ENCODE assay signal across 29 mouse cellular contexts in the genomic region with DNA sequence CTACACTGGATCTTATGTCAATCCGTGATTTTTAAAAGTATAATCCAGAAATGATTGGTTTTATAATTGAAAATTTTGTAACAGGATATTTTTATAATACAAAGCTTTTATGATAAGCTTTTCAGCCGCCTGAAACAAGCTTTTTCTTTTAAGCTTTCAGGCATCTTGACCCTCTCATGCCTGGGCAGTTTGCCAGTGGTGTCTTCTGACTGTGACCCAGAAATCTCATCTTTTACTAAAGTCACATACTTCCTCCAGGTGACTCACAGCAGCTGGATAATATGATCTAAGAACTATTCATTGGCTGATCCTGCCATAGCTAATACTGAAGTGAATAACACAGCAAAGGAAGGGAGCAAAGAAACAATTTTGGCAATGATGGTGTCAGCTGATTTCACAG. TPM values are rescaled to one million over a fixed set of nuclear protein-coding genes. Genes with fewer than 3 reads are reported as not detected.
DNase-seq lines count a peak whose midpoint lies in the region; ATAC-seq and TF ChIP-seq lines count a peak whose summit lies in the region.
"Had no signal": no experiment of that assay in that cellular context is flagged by ENCODE, and none has a peak within 500 bp of the region (broad histone marks: within the 10 kb centered on the region; RNA-seq: fewer than 3 reads in every experiment).

No protein-coding gene starts in this region.

- no peaks in the 10 kb centered on the region for H3K4me1 ChIP-seq in testis, adult 2 months (ENCODE audit: control insufficient read depth, insufficient read depth, low read length)
- H3K4me1 ChIP-seq in lung, adult 2 months (ENCODE audit: control insufficient read depth, insufficient read depth, low read length), result no peaks in the 10 kb centered on the region
- H3K4me1 ChIP-seq: embryonic facial prominence, embryonic 15.5 days; forebrain, embryonic 12.5 days; hindbrain, embryonic 10.5 days; hindbrain, embryonic 15.5 days; kidney, embryonic 15.5 days; limb, embryonic 10.5 days; limb, embryonic 15.5 days; liver, embryonic 13.5 days; midbrain, embryonic 10.5 days; midbrain, embryonic 15.5 days had no signal

- no peaks in the 10 kb centered on the region for H3K36me3 ChIP-seq in testis, adult 2 months (ENCODE audit: control insufficient read depth, insufficient read depth, low read length)
- H3K36me3 ChIP-seq: embryonic facial prominence, embryonic 15.5 days; forebrain, embryonic 12.5 days; hindbrain, embryonic 10.5 days; hindbrain, embryonic 15.5 days; kidney, embryonic 15.5 days; limb, embryonic 10.5 days; limb, embryonic 15.5 days; liver, embryonic 13.5 days; midbrain, embryonic 10.5 days; midbrain, embryonic 15.5 days had no signal

- 55% methylated on average over 2 of the region's 2 CpGs for WGBS in lung, adult 2 months

- peak overlapping the region; percentile 44; the same call in 1 of the 2 replicates for H3K4me3 ChIP-seq in testis, adult 2 months (ENCODE audit: control insufficient read depth, low read depth, low read length)
- no peak overlapping the region for H3K4me3 ChIP-seq in lung, adult 2 months (replicated peaks; ENCODE audit: extremely low read depth, low read depth, low read length)
- H3K4me3 ChIP-seq: embryonic facial prominence, embryonic 15.5 days; forebrain, embryonic 12.5 days; hindbrain, embryonic 10.5 days; hindbrain, embryonic 15.5 days; kidney, embryonic 15.5 days; layer of hippocampus, adult 2 months; limb, embryonic 10.5 days; limb, embryonic 15.5 days; liver, embryonic 13.5 days; midbrain, embryonic 10.5 days; midbrain, embryonic 15.5 days had no signal

- DNase-seq in testis, postnatal 10 days (ENCODE audit: low spot score), result no peak
- peak; percentile 21 for DNase-seq in Muller cell, postnatal 12 days (ENCODE audit: inconsistent ontology term)
- peak; percentile 41 for DNase-seq in adrenal gland, adult 8-10 months
- peak; percentile 34 for DNase-seq in brain, adult 2 months (ENCODE audit: low read depth, low spot score)
- no peak for DNase-seq in embryo, embryonic 10 days (ENCODE audit: low spot score)
- no peak for DNase-seq in lung, adult 2 months
- DNase-seq: cerebellum, adult 8-10 months; forebrain, postnatal 0 days; heart, postnatal 14 days; kidney, adult 11 months; liver, embryonic 13.5 days; lung, adult 18-20 months; lung, postnatal 14 days; right cerebral cortex, adult 18-20 months; spleen, adult 18-20 months; thymus, postnatal 14 days had no signal

- ATAC-seq in megakaryocyte progenitor cell, adult 5-6 weeks (replicated peaks; ENCODE audit: poor library complexity), result no peak
- ATAC-seq: forebrain, postnatal 0 days; inflammation-experienced regulatory T-cells, adult 6 months; midbrain, embryonic 15.5 days had no signal

- no peak overlapping the region for H3K27ac ChIP-seq in testis, adult 2 months (ENCODE audit: control insufficient read depth, insufficient read depth, low read depth, low read length)
- H3K27ac ChIP-seq: embryonic facial prominence, embryonic 15.5 days; forebrain, embryonic 12.5 days; hindbrain, embryonic 10.5 days; hindbrain, embryonic 15.5 days; kidney, embryonic 15.5 days; layer of hippocampus, adult 2 months; limb, embryonic 10.5 days; limb, embryonic 15.5 days; liver, embryonic 13.5 days; midbrain, embryonic 10.5 days; midbrain, embryonic 15.5 days had no signal

- TF ChIP-seq CTCF in testis, adult 2 months (IDR thresholded peaks at IDR 0.05; ENCODE audit: control insufficient read depth, insufficient read depth, insufficient replicate concordance, low read depth, low read length), result no peak
- TF ChIP-seq CTCF in lung, adult 2 months (IDR thresholded peaks at IDR 0.05; ENCODE audit: insufficient read depth, low read length), result no peak

- H3K27me3 ChIP-seq in testis, adult 2 months (ENCODE audit: control insufficient read depth, insufficient read depth, low read length), result no peaks in the 10 kb centered on the region
- H3K27me3 ChIP-seq: embryonic facial prominence, embryonic 15.5 days; forebrain, embryonic 12.5 days; hindbrain, embryonic 15.5 days; kidney, embryonic 15.5 days; limb, embryonic 15.5 days; liver, embryonic 13.5 days; midbrain, embryonic 15.5 days had no signal

- TF ChIP-seq POLR2A in testis, adult 2 months (IDR thresholded peaks at IDR 0.05; ENCODE audit: control insufficient read depth, low read depth, low read length), result no peak
- no peak for TF ChIP-seq POLR2A in lung, adult 2 months (IDR thresholded peaks at IDR 0.05; ENCODE audit: borderline replicate concordance, extremely low read depth, low read depth, low read length)

RNA-seq across cellular contexts. Expression of a gene that starts 9.9 kb away (rescaled TPM):
- 7.4 and 10.3 TPM in 2 replicates for polyA plus RNA-seq in testis, adult 2 months (2012; rRNA removed)
- 10 to 100 TPM; 71.2 to 87.4 (median 77.4) TPM for total RNA-seq in adrenal gland, adult 8-10 months (2022)
- polyA plus RNA-seq in lung, adult 2 months (2012; rRNA removed), result 11.5 and 12.3 TPM in 2 replicates
- 203 and 211 TPM in 2 replicates for total RNA-seq in megakaryocyte progenitor cell, adult 5-6 weeks (2015)
- total RNA-seq in megakaryocyte progenitor cell, adult 5-6 weeks (2017), result 166 and 185 TPM in 2 replicates

Comparison
In these comparisons a context has a peak if more than half of its experiments do, and no peak if none do; other contexts are left out.
1. DNase-seq: peak in Muller cell, postnatal 12 days (single experiment), adrenal gland, adult 8-10 months (single experiment) and brain, adult 2 months (single experiment); none in testis, postnatal 10 days (single experiment), embryo, embryonic 10 days (single experiment) and lung, adult 2 months (single experiment).